Mouse (Mus musculus) adrenal gland, adult 2 months (tissue): ENCODE measurements at regions not wholly inside any gene's neighbourhood (a gene's known extent, or its start where the extent isn't known, plus 50 kb on each side); places are given as distances from the start of the nearest gene placed in this dataset.

ENCODE experiments used
- DNase-seq: peaks from one replicate; pipeline ENCODE4 v3.0.0; 2021

GRCm38 (mm10) chr9:115683951-115684350 is 225.3 kb upstream of the Gadl1 start:
- no peak for DNase-seq

- peak; percentile 46 for DNase-seq
Observed at GRCm38 (mm10) chr9:115686605-115687004, 222.7 kb upstream of the Gadl1 start.

DNA sequence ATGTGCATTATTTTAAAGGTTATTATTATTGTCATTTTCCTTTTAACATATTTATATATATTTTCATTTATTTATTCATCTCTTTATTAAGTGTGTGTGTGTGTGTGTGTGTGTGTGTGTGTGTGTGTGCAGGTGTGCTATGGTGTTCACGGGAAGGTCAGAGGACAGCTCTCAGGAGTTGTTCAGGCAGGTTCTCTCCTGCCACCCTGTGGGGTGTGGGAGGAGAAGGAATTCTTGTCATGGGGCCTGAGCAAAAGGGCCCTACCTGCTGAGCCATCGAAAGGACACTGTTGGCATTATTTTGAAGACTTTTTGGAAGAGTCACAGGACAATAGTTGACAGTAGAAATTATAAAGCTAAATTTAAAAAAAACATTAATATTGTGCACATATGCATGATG is 216.4 kb upstream of the Gadl1 start:
- no peak for DNase-seq

- DNase-seq: no peak
Observed at GRCm38 (mm10) chr9:115703791-115704190, 205.5 kb upstream of the Gadl1 start.

DNA sequence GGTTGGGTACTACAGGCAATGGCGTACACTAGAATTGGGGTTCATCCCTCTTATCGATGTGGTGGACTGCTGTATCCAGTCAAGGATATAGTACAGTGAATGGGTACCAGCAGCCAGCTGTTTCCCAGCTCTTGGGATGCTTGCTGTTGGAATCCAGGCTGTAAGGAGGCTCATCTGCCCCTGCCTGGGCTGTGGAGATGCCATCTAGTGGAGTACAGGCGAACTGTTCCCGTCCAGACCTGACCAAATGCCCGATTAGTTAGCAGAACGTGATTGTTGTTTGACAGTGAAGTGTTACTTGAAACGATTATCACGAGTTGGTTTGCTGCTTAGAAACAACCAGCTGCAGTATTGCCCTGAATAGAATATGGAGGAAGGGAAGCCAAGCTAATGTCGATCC is 205.0 kb upstream of the Gadl1 start:
- peak; percentile 59 for DNase-seq

DNA sequence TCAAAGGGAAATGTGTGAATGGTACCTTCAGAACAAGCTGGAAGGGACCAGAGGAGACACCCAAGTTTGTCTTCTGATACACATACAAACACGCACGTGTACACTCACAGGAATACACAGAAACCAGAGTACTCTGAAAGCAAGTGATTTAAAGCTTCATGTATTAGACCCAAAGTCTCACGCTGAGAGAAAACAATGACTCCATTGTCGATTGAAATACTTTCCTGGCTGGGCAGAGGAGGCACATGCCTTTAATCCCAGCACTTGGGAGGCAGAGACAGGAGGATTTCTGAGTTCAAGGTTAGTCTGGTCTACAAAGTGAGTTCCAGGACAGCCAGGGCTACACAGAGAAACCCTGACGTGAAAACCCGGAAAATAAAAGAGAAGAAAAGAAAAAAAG is 203.5 kb upstream of the Gadl1 start:
- no peak for DNase-seq

- peak; percentile 53 for DNase-seq
Observed at GRCm38 (mm10) chr9:115708199-115708934, 200.9 kb upstream of the Gadl1 start.

GRCm38 (mm10) chr9:115710039-115710739 is 199.1 kb upstream of the Gadl1 start:
- peak; percentile 41 for DNase-seq

GRCm38 (mm10) chr9:115720306-115720705 is 188.9 kb upstream of the Gadl1 start:
- DNase-seq: no peak

DNA sequence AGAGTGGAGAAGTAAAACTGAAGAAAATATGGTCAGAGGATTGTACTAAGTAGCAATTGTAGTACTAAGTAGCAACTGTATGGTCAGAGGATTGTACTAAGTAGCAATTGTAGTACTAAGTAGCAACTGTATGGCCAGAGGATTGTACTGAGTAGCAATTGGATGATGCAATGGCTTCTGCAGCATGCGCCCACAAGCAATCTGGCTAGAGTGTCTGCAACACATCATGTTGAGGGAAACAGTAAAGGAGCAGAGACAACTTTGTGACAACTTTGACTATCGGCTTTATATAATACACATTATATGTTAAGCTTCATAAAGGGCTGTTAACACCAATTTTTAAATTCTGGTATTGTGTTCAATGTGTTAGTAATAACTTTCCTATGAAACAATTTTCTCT is 188.4 kb upstream of the Gadl1 start:
- no peak for DNase-seq

DNA sequence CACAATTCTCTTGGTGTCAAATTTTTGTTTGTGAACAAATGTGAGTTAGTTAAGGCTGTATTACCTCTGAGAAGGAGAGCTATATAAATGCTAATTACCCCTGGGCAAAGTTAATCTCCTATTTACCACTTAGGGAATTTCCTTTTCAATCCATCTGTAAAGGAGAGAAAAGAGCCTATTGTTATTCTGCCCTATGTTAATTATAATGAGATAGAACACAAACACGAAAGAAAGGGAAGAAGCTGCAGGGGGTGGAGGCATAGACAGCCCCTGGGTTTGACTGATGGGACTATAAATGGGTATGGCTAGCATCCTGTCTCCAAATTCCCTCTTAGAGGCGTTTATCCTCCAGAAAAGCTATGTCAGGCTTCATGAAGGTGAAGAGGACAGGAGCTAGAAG is 185.2 kb upstream of the Gadl1 start:
- no peak for DNase-seq

DNA sequence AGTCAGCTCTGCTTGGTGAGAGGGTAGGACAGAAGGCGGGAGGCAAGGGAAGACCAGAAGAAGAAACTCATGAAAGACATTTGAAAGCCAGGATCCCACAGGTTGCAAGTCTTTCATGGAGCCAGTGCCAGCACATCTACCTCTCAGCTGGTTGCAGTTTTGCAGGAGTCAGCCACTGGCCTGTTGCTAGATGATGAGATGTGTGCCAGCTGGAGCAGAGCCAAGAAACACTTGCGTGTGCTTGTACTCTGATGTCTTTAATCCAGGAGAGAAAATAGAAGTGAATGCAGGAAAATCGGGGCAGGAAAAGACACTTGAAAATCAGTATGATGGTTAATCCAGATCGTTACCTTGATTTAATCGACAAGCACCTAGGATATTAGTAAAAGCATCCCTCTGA is 181.9 kb upstream of the Gadl1 start:
- peak; percentile 47 for DNase-seq

DNA sequence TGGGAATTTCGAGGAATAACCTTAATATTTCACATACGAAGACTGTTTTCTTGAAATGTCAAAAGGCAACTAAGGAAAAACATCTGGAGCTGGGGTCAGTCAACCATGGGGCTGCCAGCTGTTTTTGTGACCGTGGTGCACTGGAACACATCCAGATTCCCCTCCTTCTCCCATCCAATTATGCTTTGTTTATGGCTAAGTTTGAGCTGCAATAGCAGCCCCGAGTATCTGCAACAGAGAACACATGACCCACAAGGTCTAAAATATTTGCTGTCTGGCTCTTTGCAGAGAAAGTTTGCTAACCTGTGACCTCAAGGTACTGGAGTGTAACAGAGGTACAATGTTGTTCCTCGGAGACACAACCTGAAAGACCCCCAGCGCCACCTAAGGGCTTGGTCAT is 177.7 kb upstream of the Gadl1 start:
- no peak for DNase-seq

- DNase-seq: no peak
Observed at GRCm38 (mm10) chr9:115733104-115733503, 176.2 kb upstream of the Gadl1 start.

GRCm38 (mm10) chr9:115739984-115740383 is 169.3 kb upstream of the Gadl1 start:
- no peak for DNase-seq

DNA sequence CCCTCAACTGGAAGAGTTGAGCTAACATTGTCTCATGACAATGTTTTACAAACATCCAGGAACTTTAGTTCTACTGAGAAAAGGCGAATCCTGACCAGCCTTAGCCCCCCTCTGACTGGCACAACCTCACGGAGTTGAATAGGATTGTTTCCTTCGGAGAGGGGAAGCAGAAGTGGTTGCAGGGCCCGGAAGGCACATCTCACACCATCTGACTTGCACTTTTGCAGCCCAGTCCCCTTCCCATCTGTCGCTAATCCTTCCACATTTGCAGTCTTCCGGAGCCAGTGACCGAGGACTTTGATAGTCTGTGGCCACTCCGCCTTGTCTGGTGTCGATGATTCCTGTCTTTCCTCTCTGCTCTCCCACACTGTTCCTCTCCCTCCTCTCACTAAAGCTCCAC is 162.8 kb upstream of the Gadl1 start:
- DNase-seq: no peak

DNA sequence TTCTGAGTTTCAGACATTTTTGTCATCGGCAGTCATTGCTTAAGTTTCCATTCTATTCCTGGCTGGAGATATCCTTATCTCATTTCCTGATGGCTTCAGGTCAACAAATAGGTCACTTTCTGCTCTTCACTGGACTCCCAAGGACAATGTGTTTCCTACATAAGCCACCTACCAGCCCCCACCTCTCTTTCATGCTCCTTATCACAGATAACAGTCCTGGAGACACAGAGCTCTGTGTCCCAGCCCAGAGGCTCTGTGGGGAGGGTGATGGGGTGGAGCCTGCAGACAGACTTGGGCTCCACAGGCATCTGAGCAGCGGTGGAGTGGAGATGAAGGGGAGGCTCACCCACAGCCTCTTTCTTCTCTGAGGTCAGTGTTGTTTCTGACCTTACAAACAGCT is 148.8 kb upstream of the Gadl1 start:
- DNase-seq: peak; percentile 58

- no peak for DNase-seq
Observed at GRCm38 (mm10) chr9:115764136-115764535, 145.1 kb upstream of the Gadl1 start.

GRCm38 (mm10) chr9:115766471-115766870 is 142.8 kb upstream of the Gadl1 start:
- DNase-seq: no peak

DNA sequence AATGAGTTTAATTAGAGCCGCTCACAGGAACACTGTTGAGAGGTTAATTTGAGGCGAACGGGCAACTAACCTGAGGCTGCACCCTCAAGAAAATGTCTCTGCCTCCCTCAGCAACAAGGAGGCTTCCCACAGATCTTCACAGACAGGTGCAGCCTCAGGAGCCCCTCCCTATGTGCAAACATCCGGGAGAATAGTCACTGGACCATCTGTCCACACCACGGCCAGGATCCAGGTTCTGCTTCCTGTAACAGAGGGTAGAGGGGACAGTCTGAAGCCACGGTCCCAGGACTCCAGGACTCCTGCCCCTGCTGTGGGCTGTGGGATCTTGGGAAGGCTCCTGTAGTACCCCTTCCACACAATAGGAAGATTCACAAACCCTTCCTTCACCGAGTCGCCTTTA is 134.1 kb upstream of the Gadl1 start:
- no peak for DNase-seq

GRCm38 (mm10) chr9:115775858-115776257 is 133.4 kb upstream of the Gadl1 start:
- no peak for DNase-seq

GRCm38 (mm10) chr9:115777097-115777864 is 132.0 kb upstream of the Gadl1 start:
- no peak for DNase-seq

DNA sequence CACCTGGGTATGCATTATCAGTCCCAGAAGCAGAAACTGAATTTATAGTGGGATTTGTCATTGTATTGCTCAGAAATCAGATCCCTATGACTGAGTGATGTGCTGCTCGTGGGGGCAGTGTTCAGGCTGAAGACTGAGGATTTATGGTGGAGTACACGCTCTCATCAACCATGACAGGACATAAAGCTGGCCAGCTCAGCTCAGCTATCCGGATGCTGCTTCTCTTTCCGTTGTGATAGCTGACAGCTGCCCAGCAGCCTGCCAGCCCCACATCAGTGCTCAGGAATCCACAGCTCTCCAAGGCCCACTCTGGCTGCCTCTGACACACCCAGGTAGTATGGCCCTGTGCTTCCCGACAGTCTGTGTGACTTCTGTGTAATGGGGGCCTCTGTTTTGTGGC is 130.4 kb upstream of the Gadl1 start:
- DNase-seq: no peak
